Mouse (Mus musculus): ENCODE results near the gene Trip6.

GRCm38 (mm10) chr5:137320996-137321395 is 6.8 kb upstream of the Trip6 start:
- no peak for TF ChIP-seq EP300 (IDR thresholded peaks at IDR 0.05)
- TF ChIP-seq CTCF (IDR thresholded peaks at IDR 0.05): no peak

Measured in lung, postnatal 0 days (tissue).